Mouse (Mus musculus): ENCODE results near the gene Six5. TPM values are rescaled to one million over a fixed set of nuclear protein-coding genes. Genes with fewer than 3 reads are reported as not detected.

The Six5 gene
- polyA plus RNA-seq, 1 experiment from 2014 or later = 10.5 TPM

DNA sequence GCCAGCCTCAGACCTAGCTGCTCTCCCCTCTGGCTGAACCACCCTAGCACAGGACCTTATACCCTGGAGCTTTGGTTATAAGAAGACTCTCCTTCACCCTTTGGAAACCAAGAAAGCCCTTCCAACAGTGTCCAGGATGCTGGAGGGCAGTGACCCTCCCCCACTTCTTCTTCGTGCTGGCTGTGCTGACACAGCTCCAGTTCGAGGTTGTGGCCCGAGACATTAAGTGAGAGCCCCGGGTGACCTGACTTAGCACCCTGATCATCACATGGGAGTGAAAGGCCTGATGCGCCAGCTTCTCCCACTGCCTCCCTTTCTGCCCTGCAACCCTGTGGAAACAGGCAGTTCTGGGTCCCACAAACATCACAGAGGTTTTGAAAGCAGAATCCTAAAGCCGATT, 8.9 kb upstream of the Six5 start:
- no peak overlapping the region for H3K4me3 ChIP-seq (ENCODE audit: low read depth, low read length)
- peaks cover 5% of the 10 kb centered on the region for H3K4me1 ChIP-seq (ENCODE audit: control insufficient read depth, insufficient read depth, low read length)
- no peak overlapping the region for H3K9ac ChIP-seq (replicated peaks; ENCODE audit: low read length)
- H3K4me2 ChIP-seq (ENCODE audit: low read depth, low read length) = no peak overlapping the region
- peaks cover 22% of the 10 kb centered on the region for H3K36me3 ChIP-seq (replicated peaks; ENCODE audit: control insufficient read depth, insufficient read depth, low read depth, low read length)
- no peak for ATAC-seq (replicated peaks; ENCODE audit: insufficient number of reproducible peaks, low FRiP score, low TSS enrichment, low read depth)
- no peaks in the 10 kb centered on the region for H3K9me3 ChIP-seq (replicated peaks; ENCODE audit: control insufficient read depth, low read length)
- H3K27ac ChIP-seq (replicated peaks; ENCODE audit: low read depth, low read length) = 0 out of 2 replicates have a peak overlapping the region, but pooled peaks have one; percentile 41
- H3K27me3 ChIP-seq (ENCODE audit: control insufficient read depth, insufficient read depth, low read length) = no peaks in the 10 kb centered on the region
- no peak for DNase-seq (ENCODE audit: low spot score)
- WGBS = 9% methylated on average over 6 of the region's 6 CpGs

DNA sequence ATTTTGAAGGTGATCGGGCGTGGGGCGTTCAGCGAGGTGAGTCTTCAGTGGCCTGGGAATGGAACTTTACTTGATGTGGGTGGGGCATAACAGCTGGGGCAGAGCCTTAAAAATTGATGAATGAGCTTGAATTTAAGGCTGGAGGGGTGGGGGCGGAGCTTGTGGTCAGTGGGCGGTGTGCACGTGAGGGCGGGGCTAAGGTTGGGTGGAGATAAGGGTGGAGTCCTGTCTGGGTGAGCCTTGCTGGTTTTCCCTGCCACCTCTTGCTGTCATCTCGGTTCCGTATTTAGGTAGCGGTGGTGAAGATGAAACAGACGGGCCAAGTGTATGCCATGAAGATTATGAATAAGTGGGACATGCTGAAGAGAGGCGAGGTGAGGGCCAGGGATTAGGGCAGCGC, 8.4 kb upstream of the Six5 start:
- Histone ChIP-seq H3K4me2 (ENCODE audit: low read depth, low read length) (no peak overlapping the region), H3K4me1 (ENCODE audit: control insufficient read depth, insufficient read depth, low read length) (peaks cover 5% of the 10 kb centered on the region), H3K27ac (replicated peaks; ENCODE audit: low read depth, low read length) (no peak overlapping the region), H3K4me3 (ENCODE audit: low read depth, low read length) (no peak overlapping the region), H3K9ac (replicated peaks; ENCODE audit: low read length) (no peak overlapping the region), H3K9me3 (replicated peaks; ENCODE audit: control insufficient read depth, low read length) (no peaks in the 10 kb centered on the region), H3K36me3 (replicated peaks; ENCODE audit: control insufficient read depth, insufficient read depth, low read depth, low read length) (peaks cover 17% of the 10 kb centered on the region), H3K27me3 (ENCODE audit: control insufficient read depth, insufficient read depth, low read length) (no peaks in the 10 kb centered on the region)
- ATAC-seq (replicated peaks; ENCODE audit: insufficient number of reproducible peaks, low FRiP score, low TSS enrichment, low read depth) (no peak), DNase-seq (ENCODE audit: low spot score) (peak; percentile 60)
- WGBS = 7% methylated on average over 14 of the region's 14 CpGs

DNA sequence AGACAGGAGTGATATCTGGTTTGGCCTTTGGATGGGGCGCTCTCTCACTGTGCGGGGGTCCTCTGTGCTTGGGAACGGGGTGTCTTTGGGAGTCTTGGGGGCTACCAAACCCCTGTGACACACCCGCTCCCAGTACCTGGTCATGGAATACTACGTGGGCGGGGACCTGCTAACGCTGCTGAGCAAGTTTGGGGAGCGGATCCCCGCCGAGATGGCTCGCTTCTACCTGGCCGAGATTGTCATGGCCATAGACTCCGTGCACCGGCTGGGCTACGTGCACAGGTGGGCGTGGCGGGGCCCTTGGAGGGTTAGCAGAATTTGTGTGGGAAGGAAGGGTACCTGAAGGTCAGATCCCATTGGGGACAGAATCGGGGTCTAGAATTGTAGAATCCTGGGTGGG, 7.6 kb upstream of the Six5 start:
- no peak overlapping the region for H3K9ac ChIP-seq (replicated peaks; ENCODE audit: low read length)
- H3K27ac ChIP-seq (replicated peaks; ENCODE audit: low read depth, low read length) = no peak overlapping the region
- no peak for ATAC-seq (replicated peaks; ENCODE audit: insufficient number of reproducible peaks, low FRiP score, low TSS enrichment, low read depth)
- no peaks in the 10 kb centered on the region for H3K9me3 ChIP-seq (replicated peaks; ENCODE audit: control insufficient read depth, low read length)
- H3K36me3 ChIP-seq (replicated peaks; ENCODE audit: control insufficient read depth, insufficient read depth, low read depth, low read length) = peaks cover 10% of the 10 kb centered on the region
- H3K27me3 ChIP-seq (ENCODE audit: control insufficient read depth, insufficient read depth, low read length) = peaks cover 3% of the 10 kb centered on the region; the same call in 1 of the 2 replicates
- no peak overlapping the region for H3K4me3 ChIP-seq (ENCODE audit: low read depth, low read length)
- WGBS = 65% methylated on average over 18 of the region's 18 CpGs
- H3K4me2 ChIP-seq (ENCODE audit: low read depth, low read length) = no peak overlapping the region
- no peak for DNase-seq (ENCODE audit: low spot score)
- peaks cover 5% of the 10 kb centered on the region for H3K4me1 ChIP-seq (ENCODE audit: control insufficient read depth, insufficient read depth, low read length)

DNA sequence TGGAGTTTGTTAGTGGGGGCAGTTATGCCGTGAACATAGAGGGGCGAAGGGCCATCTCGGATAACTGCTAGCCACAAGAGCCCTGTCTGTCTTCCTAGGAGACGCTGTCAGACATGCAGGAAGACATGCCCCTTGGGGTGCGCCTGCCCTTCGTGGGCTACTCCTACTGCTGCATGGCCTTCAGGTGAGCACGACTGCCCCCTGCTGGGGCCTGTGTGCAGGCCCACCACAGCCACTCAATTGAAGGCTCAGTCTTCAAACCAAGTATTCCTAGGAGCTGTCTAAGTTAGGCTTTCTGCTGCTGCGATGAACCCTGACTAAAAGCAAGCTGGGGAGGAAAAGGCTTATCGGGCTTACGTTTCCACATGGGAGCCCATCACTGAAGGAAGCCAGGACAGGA, 5.6 kb upstream of the Six5 start:
- H3K9ac ChIP-seq (replicated peaks; ENCODE audit: low read length) = no peak overlapping the region
- H3K27me3 ChIP-seq (ENCODE audit: control insufficient read depth, insufficient read depth, low read length) = peaks cover 4% of the 10 kb centered on the region; the same call in 1 of the 2 replicates
- H3K9me3 ChIP-seq (replicated peaks; ENCODE audit: control insufficient read depth, low read length) = no peaks in the 10 kb centered on the region
- no peak for ATAC-seq (replicated peaks; ENCODE audit: insufficient number of reproducible peaks, low FRiP score, low TSS enrichment, low read depth)
- H3K4me1 ChIP-seq (ENCODE audit: control insufficient read depth, insufficient read depth, low read length) = peaks cover 9% of the 10 kb centered on the region
- no peaks in the 10 kb centered on the region; the same call in 1 of the 2 replicates for H3K36me3 ChIP-seq (replicated peaks; ENCODE audit: control insufficient read depth, insufficient read depth, low read depth, low read length)
- H3K4me3 ChIP-seq (ENCODE audit: low read depth, low read length) = no peak overlapping the region
- H3K4me2 ChIP-seq (ENCODE audit: low read depth, low read length) = no peak overlapping the region
- peak; percentile 78 for DNase-seq (ENCODE audit: low spot score)
- H3K27ac ChIP-seq (replicated peaks; ENCODE audit: low read depth, low read length) = no peak overlapping the region
- WGBS = 38% methylated on average over 10 of the region's 10 CpGs

DNA sequence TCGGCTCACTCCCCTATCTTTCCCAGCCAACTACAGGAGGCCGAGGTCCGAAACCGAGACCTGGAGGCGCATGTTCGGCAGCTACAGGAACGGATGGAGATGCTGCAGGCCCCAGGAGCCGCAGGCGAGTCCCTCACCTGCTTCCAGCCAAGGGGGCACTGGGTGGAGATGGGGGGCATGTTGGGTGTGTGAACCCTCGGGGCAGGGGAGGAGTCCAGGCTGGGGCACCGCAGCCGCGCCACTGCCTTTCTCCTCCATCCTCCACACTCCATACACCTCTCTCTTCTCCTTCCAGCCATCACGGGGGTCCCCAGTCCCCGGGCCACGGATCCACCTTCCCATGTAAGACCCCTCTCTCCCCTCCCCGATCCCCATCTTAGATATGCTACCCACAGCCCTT, 2.5 kb upstream of the Six5 start:
- H3K27me3 ChIP-seq (ENCODE audit: control insufficient read depth, insufficient read depth, low read length) = peaks cover 4% of the 10 kb centered on the region; the same call in 1 of the 2 replicates
- WGBS = 27% methylated on average over 17 of the region's 17 CpGs
- DNase-seq (ENCODE audit: low spot score) = no peak
- H3K4me1 ChIP-seq (ENCODE audit: control insufficient read depth, insufficient read depth, low read length) = peaks cover 12% of the 10 kb centered on the region
- H3K4me2 ChIP-seq (ENCODE audit: low read depth, low read length) = peak overlapping the region; percentile 94
- H3K36me3 ChIP-seq (replicated peaks; ENCODE audit: control insufficient read depth, insufficient read depth, low read depth, low read length) = no peaks in the 10 kb centered on the region; the same call in 1 of the 2 replicates
- ATAC-seq (replicated peaks; ENCODE audit: insufficient number of reproducible peaks, low FRiP score, low TSS enrichment, low read depth) = no peak
- peak overlapping the region; percentile 53 for H3K9ac ChIP-seq (replicated peaks; ENCODE audit: low read length)
- H3K4me3 ChIP-seq (ENCODE audit: low read depth, low read length) = no peak overlapping the region; the same call in 1 of the 2 replicates
- no peaks in the 10 kb centered on the region for H3K9me3 ChIP-seq (replicated peaks; ENCODE audit: control insufficient read depth, low read length)
- no peak overlapping the region for H3K27ac ChIP-seq (replicated peaks; ENCODE audit: low read depth, low read length)

DNA sequence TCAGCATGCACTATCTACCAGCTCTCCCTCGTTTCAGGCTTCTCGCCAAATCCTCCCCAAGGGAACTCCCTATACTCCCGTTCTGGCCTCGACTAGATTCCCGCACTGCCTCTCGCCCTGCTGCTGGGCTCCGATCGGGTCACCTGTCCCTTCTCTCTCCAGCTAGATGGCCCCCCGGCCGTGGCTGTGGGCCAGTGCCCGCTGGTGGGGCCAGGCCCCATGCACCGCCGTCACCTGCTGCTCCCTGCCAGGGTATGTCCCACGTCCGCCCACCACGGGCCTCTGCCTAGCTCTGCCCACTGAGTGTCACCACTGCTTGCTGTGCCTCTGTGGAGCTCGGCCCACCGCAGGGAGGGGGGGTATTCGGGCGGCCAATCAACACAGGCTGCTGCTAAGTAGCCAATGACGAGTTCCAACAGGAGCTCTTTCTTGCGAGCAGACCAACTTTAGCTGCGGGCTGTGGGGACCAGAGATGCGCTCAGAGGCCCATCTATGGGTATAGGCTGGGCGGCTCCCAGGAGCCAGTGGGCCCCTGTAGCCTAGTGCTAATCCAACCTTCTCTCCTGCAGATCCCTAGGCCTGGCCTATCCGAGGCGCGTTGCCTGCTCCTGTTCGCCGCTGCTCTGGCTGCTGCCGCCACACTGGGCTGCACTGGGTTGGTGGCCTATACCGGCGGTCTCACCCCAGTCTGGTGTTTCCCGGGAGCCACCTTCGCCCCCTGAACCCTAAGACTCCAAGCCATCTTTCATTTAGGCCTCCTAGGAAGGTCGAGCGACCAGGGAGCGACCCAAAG, 1.8 kb upstream of the Six5 start:
- peak; percentile 63 for ATAC-seq (replicated peaks; ENCODE audit: insufficient number of reproducible peaks, low FRiP score, low TSS enrichment, low read depth)
- Histone ChIP-seq H3K9ac (replicated peaks; ENCODE audit: low read length) (peak overlapping the region; percentile 53), H3K27ac (replicated peaks; ENCODE audit: low read depth, low read length) (peak overlapping the region; percentile 72), H3K4me2 (ENCODE audit: low read depth, low read length) (peak overlapping the region; percentile 94), H3K4me3 (ENCODE audit: low read depth, low read length) (peak overlapping the region; percentile 37), H3K36me3 (replicated peaks; ENCODE audit: control insufficient read depth, insufficient read depth, low read depth, low read length) (no peaks in the 10 kb centered on the region; the same call in 1 of the 2 replicates), H3K9me3 (replicated peaks; ENCODE audit: control insufficient read depth, low read length) (no peaks in the 10 kb centered on the region), H3K27me3 (ENCODE audit: control insufficient read depth, insufficient read depth, low read length) (peaks cover 4% of the 10 kb centered on the region; the same call in 1 of the 2 replicates), H3K4me1 (ENCODE audit: control insufficient read depth, insufficient read depth, low read length) (peaks cover 13% of the 10 kb centered on the region)
- peak; percentile 84 for DNase-seq (ENCODE audit: low spot score)
- WGBS = 5% methylated on average over 38 of the region's 38 CpGs

DNA sequence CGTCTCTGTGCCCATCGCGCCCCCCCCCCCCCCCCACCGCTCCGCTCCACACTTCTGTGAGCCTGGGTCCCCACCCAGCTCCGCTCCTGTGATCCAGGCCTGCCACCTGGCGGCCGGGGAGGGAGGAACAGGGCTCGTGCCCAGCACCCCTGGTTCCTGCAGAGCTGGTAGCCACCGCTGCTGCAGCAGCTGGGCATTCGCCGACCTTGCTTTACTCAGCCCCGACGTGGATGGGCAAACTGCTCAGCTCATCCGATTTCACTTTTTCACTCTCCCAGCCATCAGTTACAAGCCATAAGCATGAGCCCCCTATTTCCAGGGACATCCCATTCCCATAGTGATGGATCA, 1.2 kb upstream of the Six5 start:
- ATAC-seq (replicated peaks; ENCODE audit: insufficient number of reproducible peaks, low FRiP score, low TSS enrichment, low read depth) (peak; percentile 34), DNase-seq (ENCODE audit: low spot score) (peak; percentile 85)
- H3K9me3 ChIP-seq (replicated peaks; ENCODE audit: control insufficient read depth, low read length) = no peaks in the 10 kb centered on the region
- no peaks in the 10 kb centered on the region; the same call in 1 of the 2 replicates for H3K36me3 ChIP-seq (replicated peaks; ENCODE audit: control insufficient read depth, insufficient read depth, low read depth, low read length)
- WGBS = under 1% methylated on average over 15 of the region's 15 CpGs
- H3K9ac ChIP-seq (replicated peaks; ENCODE audit: low read length) = peak overlapping the region; percentile 53
- H3K4me1 ChIP-seq (ENCODE audit: control insufficient read depth, insufficient read depth, low read length) = peaks cover 13% of the 10 kb centered on the region
- peaks cover 4% of the 10 kb centered on the region; the same call in 1 of the 2 replicates for H3K27me3 ChIP-seq (ENCODE audit: control insufficient read depth, insufficient read depth, low read length)
- peak overlapping the region; percentile 37 for H3K4me3 ChIP-seq (ENCODE audit: low read depth, low read length)
- peak overlapping the region; percentile 72 for H3K27ac ChIP-seq (replicated peaks; ENCODE audit: low read depth, low read length)
- H3K4me2 ChIP-seq (ENCODE audit: low read depth, low read length) = peak overlapping the region; percentile 94

Data from embryonic facial prominence, embryonic 11.5 days (tissue).